ENCODE assay signal across 15 mouse cellular contexts in genomic region chr12:81223276-81223675, GRCm38 (mm10).
DNase-seq lines count a peak whose midpoint lies in the region.
"Had no signal": no experiment of that assay in that cellular context is flagged by ENCODE, and none has a peak within 500 bp of the region (broad histone marks: within the 10 kb centered on the region; RNA-seq: fewer than 3 reads in every experiment).

No protein-coding gene starts in this region.

- no peak overlapping the region for H3K4me3 ChIP-seq in heart, embryonic 10.5 days

- H3K27ac ChIP-seq in heart, embryonic 10.5 days = no peak overlapping the region

- peak; percentile 80 for DNase-seq in heart, adult 11 months
- DNase-seq in heart, postnatal 4 days = no peak
- peak; percentile 64 for DNase-seq in heart, embryonic 10.5 days (ENCODE audit: low spot score)
- no peak for DNase-seq in heart, adult 9 months (ENCODE audit: low spot score in 2 of 2)
- DNase-seq: adrenal gland, adult 2 months; adrenal gland, adult 8-10 months; adrenal gland, postnatal 10 days; adrenal gland, postnatal 14 days; adrenal gland, postnatal 25 days; adrenal gland, postnatal 36 days; B cell, adult 2 months; cerebellum, adult 11 months; cerebellum, adult 11-12 months; cerebellum, adult 18-20 months had no signal

- H3K36me3 ChIP-seq in heart, embryonic 10.5 days = no peaks in the 10 kb centered on the region
- H3K36me3 ChIP-seq: G1E had no signal

- H3K9me3 ChIP-seq in heart, embryonic 10.5 days = no peaks in the 10 kb centered on the region
- H3K9me3 ChIP-seq: G1E had no signal

- 65% methylated on average over 2 of the region's 2 CpGs for WGBS in heart, embryonic 10.5 days

- H3K27me3 ChIP-seq in heart, embryonic 10.5 days (ENCODE audit: insufficient read depth, poor library complexity, severe bottlenecking) = 0 out of 2 replicates have a peak, but pooled peaks cover 4% of the 10 kb centered on the region

- H3K4me1 ChIP-seq in heart, embryonic 10.5 days = no peaks in the 10 kb centered on the region

Comparison
In these comparisons a context has a peak if more than half of its experiments do, and no peak if none do; other contexts are left out.
1. DNase-seq: peak in heart, adult 11 months (single experiment) and heart, embryonic 10.5 days (single experiment); none in heart, postnatal 4 days (single experiment) and heart, adult 9 months (0 of 2).